Mouse (Mus musculus): ENCODE data around the gene Abcc9. TPM values are rescaled to one million over a fixed set of nuclear protein-coding genes. Genes with fewer than 3 reads are reported as not detected.
A peak's percentile ranks its signal among the peaks of the same experiment; 100 is the strongest.
"Not testable (repeated sequence)": the region's sequence is repeated elsewhere in the genome, so short reads cannot be mapped to it uniquely, and the experiment has no call there.

Abcc9 gene
- total and polyA plus RNA-seq, 3 experiments, result 0.27 TPM; not detected in 2

GRCm38 (mm10) chr6:142668831-142669230 is 33.3 kb downstream of the Abcc9 start:
- TF ChIP-seq CTCF (IDR thresholded peaks at IDR 0.05; ENCODE audit: low read depth, low read length), result no peak
- no peak for TF ChIP-seq GATA2 (IDR thresholded peaks at IDR 0.05; ENCODE audit: borderline replicate concordance, low read depth, low read length)
- no peak for TF ChIP-seq GATA1 (IDR thresholded peaks at IDR 0.05; ENCODE audit: borderline replicate concordance, low read length)
- no peak for TF ChIP-seq POLR2AphosphoS5 (IDR thresholded peaks at IDR 0.05; ENCODE audit: insufficient replicate concordance, low read depth, low read length)
- TF ChIP-seq TAL1 (conservative IDR thresholded peaks at IDR 0.05; ENCODE audit: low read depth, low read length), result no peak
- no peak for ATAC-seq (ENCODE audit: extremely low read depth, insufficient number of reproducible peaks, low FRiP score, poor library complexity, severe bottlenecking)

GRCm38 (mm10) chr6:142668419-142668766 is 33.7 kb downstream of the Abcc9 start:
- DNase-seq (ENCODE audit: low spot score) (no peak), ATAC-seq (ENCODE audit: extremely low read depth, insufficient number of reproducible peaks, low FRiP score, poor library complexity, severe bottlenecking) (no peak)
- Histone ChIP-seq H3K4me3 (ENCODE audit: low read depth, low read length) (no peak overlapping the region), H3K4me1 (ENCODE audit: insufficient read depth, low read depth, low read length) (no peaks in the 10 kb centered on the region), H3K36me3 (replicated peaks) (no peaks in the 10 kb centered on the region), H3K27me3 (ENCODE audit: insufficient read depth, low read length) (no peaks in the 10 kb centered on the region), H3K9me3 (replicated peaks) (no peaks in the 10 kb centered on the region)
- TF ChIP-seq GATA2 (IDR thresholded peaks at IDR 0.05; ENCODE audit: borderline replicate concordance, low read depth, low read length) (no peak), POLR2AphosphoS5 (IDR thresholded peaks at IDR 0.05; ENCODE audit: insufficient replicate concordance, low read depth, low read length) (no peak), GATA1 (IDR thresholded peaks at IDR 0.05; ENCODE audit: borderline replicate concordance, low read length) (no peak), TAL1 (conservative IDR thresholded peaks at IDR 0.05; ENCODE audit: low read depth, low read length) (no peak), CTCF (IDR thresholded peaks at IDR 0.05; ENCODE audit: low read depth, low read length) (no peak)

More at GRCm38 (mm10) chr6:142668831-142669230, 33.3 kb downstream of the Abcc9 start:
- Histone ChIP-seq H3K4me1 (ENCODE audit: insufficient read depth, low read depth, low read length) (no peaks in the 10 kb centered on the region), H3K36me3 (replicated peaks) (no peaks in the 10 kb centered on the region), H3K27me3 (ENCODE audit: insufficient read depth, low read length) (no peaks in the 10 kb centered on the region), H3K4me3 (ENCODE audit: low read depth, low read length) (no peak overlapping the region), H3K9me3 (replicated peaks) (no peaks in the 10 kb centered on the region)
- no peak for DNase-seq (ENCODE audit: low spot score)

- ATAC-seq (ENCODE audit: extremely low read depth, insufficient number of reproducible peaks, low FRiP score, poor library complexity, severe bottlenecking), result no peak
- Histone ChIP-seq H3K4me3 (ENCODE audit: low read depth, low read length) (no peak overlapping the region), H3K9me3 (replicated peaks) (no peaks in the 10 kb centered on the region), H3K27me3 (ENCODE audit: insufficient read depth, low read length) (no peaks in the 10 kb centered on the region), H3K4me1 (ENCODE audit: insufficient read depth, low read depth, low read length) (no peaks in the 10 kb centered on the region), H3K36me3 (replicated peaks) (no peaks in the 10 kb centered on the region)
- TF ChIP-seq CTCF (IDR thresholded peaks at IDR 0.05; ENCODE audit: low read depth, low read length), result no peak
- DNase-seq (ENCODE audit: low spot score), result no peak
Observed at GRCm38 (mm10) chr6:142667701-142668418, 34.3 kb downstream of the Abcc9 start.

- not testable (repeated sequence) for H3K4me3 ChIP-seq (ENCODE audit: low read depth, low read length); H3K36me3 ChIP-seq (replicated peaks); ATAC-seq (ENCODE audit: extremely low read depth, insufficient number of reproducible peaks, low FRiP score, poor library complexity, severe bottlenecking); DNase-seq (ENCODE audit: low spot score); H3K27me3 ChIP-seq (ENCODE audit: insufficient read depth, low read length); H3K9me3 ChIP-seq (replicated peaks); H3K4me1 ChIP-seq (ENCODE audit: insufficient read depth, low read depth, low read length)
Observed at GRCm38 (mm10) chr6:142662056-142662455, 40.1 kb downstream of the Abcc9 start.

- Histone ChIP-seq H3K4me3 (ENCODE audit: low read depth, low read length) (no peak overlapping the region), H3K4me1 (ENCODE audit: insufficient read depth, low read depth, low read length) (no peaks in the 10 kb centered on the region), H3K36me3 (replicated peaks) (no peaks in the 10 kb centered on the region), H3K27me3 (ENCODE audit: insufficient read depth, low read length) (no peaks in the 10 kb centered on the region), H3K9me3 (replicated peaks) (no peaks in the 10 kb centered on the region)
- TF ChIP-seq CTCF (IDR thresholded peaks at IDR 0.05; ENCODE audit: low read depth, low read length), result 0 out of 2 replicates have a peak, but pooled peaks have one; percentile 20
- TF ChIP-seq POLR2AphosphoS5 (IDR thresholded peaks at IDR 0.05; ENCODE audit: insufficient replicate concordance, low read depth, low read length), result no peak
- TF ChIP-seq GATA2 (IDR thresholded peaks at IDR 0.05; ENCODE audit: borderline replicate concordance, low read depth, low read length), result no peak
- TF ChIP-seq TAL1 (conservative IDR thresholded peaks at IDR 0.05; ENCODE audit: low read depth, low read length), result no peak
- no peak for DNase-seq (ENCODE audit: low spot score)
- ATAC-seq (ENCODE audit: extremely low read depth, insufficient number of reproducible peaks, low FRiP score, poor library complexity, severe bottlenecking), result no peak
Observed at GRCm38 (mm10) chr6:142659038-142659437, 43.1 kb downstream of the Abcc9 start.

- no peak for DNase-seq (ENCODE audit: low spot score)
- no peaks in the 10 kb centered on the region for H3K9me3 ChIP-seq (replicated peaks)
- TF ChIP-seq CTCF (IDR thresholded peaks at IDR 0.05; ENCODE audit: low read depth, low read length) (no peak), TAL1 (conservative IDR thresholded peaks at IDR 0.05; ENCODE audit: low read depth, low read length) (no peak), POLR2AphosphoS5 (IDR thresholded peaks at IDR 0.05; ENCODE audit: insufficient replicate concordance, low read depth, low read length) (no peak), GATA2 (IDR thresholded peaks at IDR 0.05; ENCODE audit: borderline replicate concordance, low read depth, low read length) (no peak), GATA1 (IDR thresholded peaks at IDR 0.05; ENCODE audit: borderline replicate concordance, low read length) (no peak)
- no peaks in the 10 kb centered on the region for H3K4me1 ChIP-seq (ENCODE audit: insufficient read depth, low read depth, low read length)
- H3K4me3 ChIP-seq (ENCODE audit: low read depth, low read length), result no peak overlapping the region
- H3K36me3 ChIP-seq (replicated peaks), result no peaks in the 10 kb centered on the region
- H3K27me3 ChIP-seq (ENCODE audit: insufficient read depth, low read length), result no peaks in the 10 kb centered on the region
- ATAC-seq (ENCODE audit: extremely low read depth, insufficient number of reproducible peaks, low FRiP score, poor library complexity, severe bottlenecking), result no peak
Observed at GRCm38 (mm10) chr6:142654561-142654960, 47.6 kb downstream of the Abcc9 start.

- no peak for TF ChIP-seq POLR2AphosphoS5 (IDR thresholded peaks at IDR 0.05; ENCODE audit: insufficient replicate concordance, low read depth, low read length)
- no peak for TF ChIP-seq TAL1 (conservative IDR thresholded peaks at IDR 0.05; ENCODE audit: low read depth, low read length)
- no peak for TF ChIP-seq GATA1 (IDR thresholded peaks at IDR 0.05; ENCODE audit: borderline replicate concordance, low read length)
- TF ChIP-seq GATA2 (IDR thresholded peaks at IDR 0.05; ENCODE audit: borderline replicate concordance, low read depth, low read length), result no peak
- no peak for TF ChIP-seq CTCF (IDR thresholded peaks at IDR 0.05; ENCODE audit: low read depth, low read length)
- no peaks in the 10 kb centered on the region for H3K36me3 ChIP-seq (replicated peaks)
- H3K4me3 ChIP-seq (ENCODE audit: low read depth, low read length), result no peak overlapping the region
- no peaks in the 10 kb centered on the region for H3K4me1 ChIP-seq (ENCODE audit: insufficient read depth, low read depth, low read length)
- H3K27me3 ChIP-seq (ENCODE audit: insufficient read depth, low read length), result no peaks in the 10 kb centered on the region
- H3K9me3 ChIP-seq (replicated peaks), result no peaks in the 10 kb centered on the region
- ATAC-seq (ENCODE audit: extremely low read depth, insufficient number of reproducible peaks, low FRiP score, poor library complexity, severe bottlenecking), result no peak
- no peak for DNase-seq (ENCODE audit: low spot score)
Observed at GRCm38 (mm10) chr6:142652175-142652574, 49.9 kb downstream of the Abcc9 start.

Data from G1E (cell line).